Mouse (Mus musculus): ENCODE data around the gene Inip.
"Not testable (repeated sequence)": the region's sequence is repeated elsewhere in the genome, so short reads cannot be mapped to it uniquely, and the experiment has no call there.

Gene Inip

GRCm38 (mm10) chr4:59807521-59807920 is 6.1 kb upstream of the Inip start:
- DNase-seq (ENCODE audit: low read depth) = peak; percentile 56

- DNase-seq (ENCODE audit: low read depth) = no peak
These were observed 5.4 kb upstream of the Inip start for GRCm38 (mm10) chr4:59806879-59807195.

DNA sequence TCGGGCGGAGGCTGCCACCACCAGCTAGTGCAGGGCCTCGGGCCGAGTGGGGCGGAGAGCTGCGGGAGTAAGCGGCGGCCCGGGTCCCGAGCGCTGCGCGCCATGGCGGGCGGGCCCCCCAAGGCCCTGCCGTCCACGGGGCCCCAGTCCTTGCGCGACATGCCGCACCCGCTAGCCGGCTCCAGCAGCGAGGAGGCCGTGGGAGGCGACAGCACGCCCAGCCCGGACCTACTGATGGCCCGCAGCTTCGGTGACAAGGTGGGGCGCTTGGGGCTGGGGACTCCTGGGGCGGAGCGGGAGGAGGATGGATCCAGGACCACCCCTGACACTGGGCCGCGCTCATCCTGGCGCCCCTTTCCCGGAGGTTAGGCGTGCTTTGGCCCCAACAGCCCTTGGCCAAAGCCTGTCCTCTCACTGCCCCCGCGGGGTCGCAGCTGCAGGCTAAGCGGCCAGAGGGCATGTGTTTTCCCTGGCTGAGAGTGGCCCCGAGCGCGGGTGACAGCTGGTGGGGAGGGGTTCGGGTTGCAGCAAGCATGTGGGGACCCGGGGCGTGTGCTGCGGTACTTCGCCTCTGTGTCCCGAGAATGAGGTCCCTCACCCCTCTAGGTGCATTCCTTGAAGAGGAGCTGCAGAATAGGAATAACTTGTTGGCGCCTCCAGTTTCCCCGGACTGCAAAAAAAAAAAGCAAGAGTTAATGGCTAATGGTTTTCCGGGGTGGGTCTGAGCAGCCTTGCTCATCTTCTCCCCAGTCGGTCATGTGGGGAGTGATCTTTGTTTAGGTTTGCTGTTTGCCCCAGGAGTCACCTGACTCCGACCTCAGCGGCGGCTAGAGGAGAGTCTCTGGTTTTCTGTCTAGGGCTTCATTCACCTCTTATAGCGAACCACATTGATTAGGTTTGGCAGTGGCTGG is 4.8 kb upstream of the Inip start:
- DNase-seq (ENCODE audit: low read depth) = peak; percentile 80

DNA sequence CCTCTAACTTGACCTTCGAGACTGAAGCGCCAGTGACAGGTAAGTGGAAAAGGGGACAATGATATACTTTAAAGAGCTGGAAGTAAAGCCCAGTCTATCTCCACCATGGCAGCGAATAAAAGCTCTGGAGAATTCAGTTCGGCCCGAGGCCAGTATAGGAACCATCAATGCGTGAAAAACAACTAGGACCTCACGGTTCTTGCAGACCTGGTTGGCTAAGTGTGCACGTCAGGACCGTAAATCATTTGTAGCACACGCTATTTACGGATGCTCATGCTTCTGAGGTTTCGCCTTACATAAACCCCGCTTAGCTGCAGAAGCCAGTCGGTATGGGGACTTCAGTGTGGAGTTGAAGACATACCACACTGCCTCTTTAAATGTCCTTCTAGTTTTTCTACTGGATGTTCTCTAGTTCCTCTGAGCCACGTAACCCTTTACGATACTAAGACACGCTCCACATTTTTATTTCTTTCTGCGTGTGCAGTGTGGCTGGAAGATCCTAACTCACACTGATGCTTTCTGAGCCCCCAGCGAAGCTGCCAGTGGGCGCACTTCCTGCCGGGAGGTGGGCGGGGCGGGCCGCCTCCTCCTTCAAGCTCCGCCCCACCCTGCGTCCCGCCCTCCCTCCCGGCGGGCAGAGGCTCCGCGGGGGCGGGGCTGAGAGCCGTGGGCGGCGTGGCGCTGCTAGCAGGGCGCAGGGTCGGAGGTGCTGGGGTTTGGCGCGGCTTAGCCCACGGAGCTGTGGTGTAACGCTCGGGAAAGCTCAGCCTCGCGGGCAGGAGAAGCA is 4.0 kb upstream of the Inip start, which contains the start of gene Snx30:
Gene Snx30, plus strand, starts transcription at position 660 of the 787 bp plus-strand sequence.
- peak; percentile 86 for DNase-seq (ENCODE audit: low read depth)

DNA sequence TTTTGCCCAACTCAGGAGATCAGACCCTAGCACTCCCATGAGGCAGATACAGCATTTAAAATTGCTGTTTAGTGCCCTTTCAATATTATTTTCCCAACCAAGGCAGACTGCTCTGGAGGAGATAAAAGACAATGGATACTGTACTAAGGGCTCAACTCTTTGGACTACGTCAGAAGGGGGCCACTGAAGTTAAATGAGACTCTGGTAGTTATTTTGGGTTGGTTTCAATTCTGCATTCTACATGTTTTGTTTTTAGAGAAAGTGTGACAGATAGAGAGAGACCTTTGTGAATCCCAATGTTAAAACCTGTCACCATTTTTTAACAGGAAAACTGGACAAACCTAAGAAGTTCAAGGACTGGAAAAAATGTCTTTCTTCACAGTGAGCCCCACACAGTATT is 3.4 kb upstream of the Inip start:
- DNase-seq (ENCODE audit: low read depth) = no peak

DNA sequence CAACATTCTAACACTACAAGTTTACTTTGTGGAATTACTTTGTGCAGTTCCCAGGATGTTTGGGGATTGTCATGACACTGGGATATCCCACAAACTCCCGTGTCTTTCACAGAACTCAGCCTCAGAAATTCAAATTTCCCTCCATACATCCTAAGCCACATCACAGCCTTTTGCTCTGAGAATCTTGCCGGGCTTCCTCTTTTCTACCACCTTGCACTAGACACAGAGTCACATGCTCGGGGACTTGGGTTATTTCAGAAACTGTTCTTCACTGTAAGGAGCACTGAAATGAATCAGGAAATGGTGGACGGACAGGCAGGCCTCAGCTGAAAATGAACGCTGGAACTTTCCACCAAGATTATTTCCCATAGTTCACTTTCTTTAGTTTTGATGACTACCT is 2.0 kb upstream of the Inip start:
- peak; percentile 86 for DNase-seq (ENCODE audit: low read depth)

- DNase-seq (ENCODE audit: low read depth) = peak; percentile 67
These were observed 1.4 kb upstream of the Inip start for GRCm38 (mm10) chr4:59802792-59803191.

- DNase-seq (ENCODE audit: low read depth) = peak; percentile 71
These were observed 718 bp upstream of the Inip start for GRCm38 (mm10) chr4:59802107-59802506.

- DNase-seq (ENCODE audit: low read depth) = no peak
These were observed 1.2 kb downstream of the Inip start for GRCm38 (mm10) chr4:59800181-59800580.

DNA sequence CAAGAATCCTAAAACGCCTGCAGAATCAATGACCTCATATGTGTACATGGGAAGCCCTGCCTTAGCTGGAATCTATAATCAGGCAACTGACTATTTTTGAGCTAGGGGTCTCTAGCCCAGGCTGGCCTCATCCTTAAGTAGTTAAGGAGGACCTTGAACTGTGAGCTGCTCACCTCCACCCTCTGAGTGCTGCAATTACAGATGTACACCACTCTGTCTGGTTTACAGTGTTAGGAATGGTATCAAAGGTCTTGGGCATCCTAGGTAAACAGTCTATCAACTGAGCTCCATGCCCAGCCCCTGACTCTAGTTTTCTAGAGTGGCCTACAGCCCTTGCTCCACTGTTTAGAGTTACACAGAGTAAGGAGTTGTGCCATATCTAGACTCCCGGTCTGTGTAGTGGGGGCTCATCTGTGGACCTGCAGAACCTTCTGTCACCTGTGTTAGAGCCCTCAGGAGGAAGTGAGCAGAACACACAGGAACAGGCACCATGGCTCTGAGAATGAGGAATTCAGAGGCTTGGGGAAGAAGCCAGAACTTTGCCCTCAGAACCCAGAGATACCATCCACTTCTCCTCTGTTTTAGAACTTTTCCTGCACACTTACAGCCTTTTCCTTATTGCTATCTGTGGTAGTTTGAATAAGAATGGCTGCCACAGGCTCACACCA is 5.5 kb downstream of the Inip start:
- DNase-seq (ENCODE audit: low read depth) = no peak

- peak; percentile 50 for DNase-seq (ENCODE audit: low read depth)
These were observed 7.3 kb downstream of the Inip start for GRCm38 (mm10) chr4:59794116-59794515.

DNA sequence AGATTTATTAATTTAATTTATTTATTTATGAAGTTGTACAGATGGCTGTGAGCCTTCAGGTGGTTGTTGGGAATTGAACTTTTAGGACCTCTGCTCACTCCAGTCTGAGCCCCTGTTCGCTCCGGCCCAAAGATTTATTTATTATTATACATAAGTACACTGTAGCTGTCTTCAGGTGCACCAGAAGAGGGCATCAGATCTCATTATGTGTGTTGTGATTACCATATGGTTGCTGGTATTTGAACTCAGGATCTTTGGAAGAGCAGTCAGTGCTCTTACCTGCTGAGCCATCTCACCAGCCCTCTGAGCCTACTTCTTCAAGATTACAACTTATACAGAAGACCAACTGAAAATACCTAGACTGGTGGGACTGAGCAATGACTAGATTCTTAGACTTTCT is 7.8 kb downstream of the Inip start:
- DNase-seq (ENCODE audit: low read depth) = not testable (repeated sequence)

GRCm38 (mm10) chr4:59789015-59789414 is 12.4 kb downstream of the Inip start:
- DNase-seq (ENCODE audit: low read depth) = no peak

DNA sequence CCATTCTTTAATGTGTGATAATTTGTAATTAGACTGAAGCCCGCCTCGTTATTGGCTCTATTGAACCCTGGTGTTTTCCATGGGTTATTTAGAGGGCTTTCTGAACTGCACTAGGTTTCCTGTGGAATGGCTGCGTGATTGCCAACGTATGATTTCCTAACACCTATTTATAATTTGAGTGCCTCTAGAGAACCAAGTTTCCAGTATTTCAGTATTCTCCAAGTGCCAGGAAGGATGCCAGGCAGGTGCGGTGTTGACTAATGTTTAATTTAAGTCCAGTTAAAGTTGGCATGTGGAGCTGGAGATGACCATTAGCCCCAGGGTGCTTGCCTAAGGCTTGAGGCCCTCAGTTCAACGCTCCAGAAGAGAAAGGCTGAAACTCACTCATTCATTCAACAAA is 14.3 kb downstream of the Inip start:
- no peak for DNase-seq (ENCODE audit: low read depth)

DNA sequence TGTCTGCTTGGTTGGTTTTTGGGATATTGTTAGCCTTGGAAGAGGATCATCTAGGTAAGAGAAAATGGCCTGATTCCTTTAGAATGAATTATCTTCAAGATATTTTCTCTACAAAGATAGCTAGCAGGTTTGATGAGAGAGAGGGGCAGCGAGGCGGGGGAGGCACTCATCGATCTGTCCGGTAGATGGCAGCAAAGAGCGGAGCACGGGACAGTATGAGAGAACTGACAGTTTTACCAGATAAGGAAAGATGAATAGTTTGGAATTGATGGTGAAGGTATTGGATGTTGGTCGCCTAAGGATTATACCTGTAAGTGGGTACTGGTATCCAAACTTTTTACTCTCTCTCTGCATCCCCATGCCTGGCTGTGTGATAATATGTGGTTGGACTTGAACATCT is 14.7 kb downstream of the Inip start:
- peak; percentile 74 for DNase-seq (ENCODE audit: low read depth)

GRCm38 (mm10) chr4:59785412-59785811 is 16.0 kb downstream of the Inip start:
- no peak for DNase-seq (ENCODE audit: low read depth)

GRCm38 (mm10) chr4:59783685-59784279 is 17.6 kb downstream of the Inip start:
- DNase-seq (ENCODE audit: low read depth) = peak; percentile 99

DNA sequence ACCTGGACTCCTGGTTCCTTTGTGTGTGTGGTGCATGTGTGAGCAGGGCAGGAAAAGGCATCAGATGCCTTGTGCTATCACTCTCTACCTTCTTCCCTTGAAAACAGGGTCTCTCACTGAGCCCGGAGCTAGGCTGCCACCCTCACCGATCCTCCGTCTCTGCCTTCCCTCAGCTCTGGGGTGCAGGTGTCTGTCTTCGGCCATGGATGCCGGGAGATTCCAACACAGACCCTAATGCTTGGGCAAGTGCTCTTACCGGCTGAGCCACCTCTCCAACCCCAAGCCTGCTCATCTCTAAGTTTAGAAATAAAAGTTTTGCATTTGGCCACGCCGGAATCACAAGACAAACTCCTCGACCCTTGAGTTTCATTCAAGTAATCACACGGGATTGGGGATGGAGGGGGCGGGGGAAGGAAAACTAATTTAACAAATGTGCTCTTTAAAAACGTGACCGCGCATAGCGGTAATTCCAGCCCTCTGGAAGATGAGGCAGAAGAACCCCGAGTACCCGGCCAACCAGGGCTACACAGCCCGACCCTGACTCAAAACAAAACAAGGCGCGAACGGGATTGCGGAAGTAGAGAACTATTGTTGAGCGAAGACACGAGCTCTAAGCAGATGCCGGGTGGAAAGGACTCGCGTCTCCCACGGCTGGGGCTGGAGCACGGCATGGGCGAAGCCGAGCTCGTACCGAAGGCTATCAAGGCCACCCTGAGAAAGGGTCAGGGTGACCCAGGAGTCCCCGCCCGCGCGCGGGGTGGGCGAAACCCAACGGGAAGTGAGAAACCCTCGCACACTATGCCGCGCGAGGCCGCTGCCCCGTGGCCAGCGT is 18.3 kb downstream of the Inip start:
- peak; percentile 59 for DNase-seq (ENCODE audit: low read depth)

GRCm38 (mm10) chr4:59780568-59780967 is 20.8 kb downstream of the Inip start:
- peak; percentile 57 for DNase-seq (ENCODE audit: low read depth)

DNA sequence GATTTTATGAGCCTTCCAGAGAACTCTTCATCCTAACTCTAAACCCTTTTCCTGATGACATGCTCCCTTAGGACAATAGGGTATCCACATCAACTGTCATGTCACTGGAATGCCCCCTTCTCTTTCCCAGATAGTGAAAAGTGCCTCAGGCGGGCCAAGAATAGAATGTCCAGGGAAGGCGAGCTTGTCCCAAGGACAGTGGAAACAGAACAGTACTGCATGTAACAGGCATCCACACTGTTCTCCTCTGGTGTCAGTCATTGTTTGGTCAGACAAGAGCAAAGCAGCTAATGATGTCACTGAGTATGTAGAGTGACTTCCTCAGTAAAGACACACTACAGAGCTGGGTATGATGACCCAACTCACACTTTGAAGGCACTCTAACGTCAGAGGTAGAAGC is 23.6 kb downstream of the Inip start:
- peak; percentile 47 for DNase-seq (ENCODE audit: low read depth)

DNA sequence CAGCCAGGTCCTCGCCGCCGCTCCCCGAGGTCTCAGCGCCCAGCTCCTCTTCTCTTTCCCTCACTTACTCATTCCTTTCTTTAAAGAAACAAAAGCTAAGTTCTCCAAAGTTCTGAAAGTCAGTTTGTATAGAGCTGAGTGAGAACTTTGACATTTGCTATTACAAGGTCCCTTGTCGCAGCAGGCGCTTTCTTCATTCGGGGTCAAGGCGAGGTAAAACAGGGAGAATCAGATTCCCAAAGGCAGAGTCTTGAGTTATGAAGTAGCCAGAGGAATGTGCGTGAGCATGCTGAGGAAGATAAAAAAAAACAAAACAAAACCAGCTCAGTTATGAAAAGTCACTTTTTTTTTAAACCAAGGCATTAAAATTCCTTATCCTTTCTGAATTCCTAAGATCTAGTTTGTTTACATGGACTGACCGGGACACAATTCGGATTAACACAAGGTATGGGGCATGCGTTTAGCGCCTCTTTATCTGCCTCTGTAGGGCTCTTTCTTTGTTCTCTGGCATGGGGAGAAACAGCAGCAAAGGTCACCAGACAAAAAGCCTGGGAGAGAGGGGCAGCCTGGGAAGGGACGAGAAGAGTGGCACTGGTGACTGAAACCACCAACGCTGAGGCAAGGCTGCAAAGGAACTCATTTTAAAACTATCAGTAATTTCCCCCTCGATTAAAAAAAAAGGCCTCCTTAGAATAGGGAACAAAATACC is 29.1 kb downstream of the Inip start:
- DNase-seq (ENCODE audit: low read depth) = no peak

All from 416B (cell line).